Mouse (Mus musculus) lung, postnatal 0 days (tissue): Measurements from ENCODE around the gene Dtwd1.

ENCODE experiments used
- CTCF ChIP-seq: IDR thresholded peaks from 2 replicates; pipeline ENCODE4 v1.5.1; 2016; ENCODE audit warnings: antibody characterized with exemption, mild to moderate bottlenecking
- EP300 ChIP-seq: IDR thresholded peaks from 2 replicates; pipeline ENCODE4 v1.6.1; 2016; ENCODE audit warnings: antibody characterized with exemption, mild to moderate bottlenecking, control low read depth

- TF ChIP-seq EP300 (no peak; the same call in 1 of the 2 replicates), CTCF (no peak)
Measured at GRCm38 (mm10) chr2:126151855-126152571, at the start of gene Dtwd1, which contains the start of gene Fam227b.
